Mouse (Mus musculus) olfactory bulb, adult 2 months (tissue): Measurements from ENCODE around the gene Lrmda.

Experiments used
- CTCF ChIP-seq: fragments of 200-500 bp; IDR thresholded peaks from 2 replicates; pipeline ENCODE4 v1.5.1; 2012; ENCODE audit warnings: low read depth, mild to moderate bottlenecking, low read length, moderate library complexity; ENCODE audit not compliant: insufficient read depth
- POLR2A ChIP-seq: fragments of 200-500 bp; IDR thresholded peaks from 2 replicates; pipeline ENCODE4 v1.6.1; 2012; ENCODE audit warnings: mild to moderate bottlenecking, low read depth, low read length, moderate library complexity; ENCODE audit not compliant: insufficient read depth

DNA sequence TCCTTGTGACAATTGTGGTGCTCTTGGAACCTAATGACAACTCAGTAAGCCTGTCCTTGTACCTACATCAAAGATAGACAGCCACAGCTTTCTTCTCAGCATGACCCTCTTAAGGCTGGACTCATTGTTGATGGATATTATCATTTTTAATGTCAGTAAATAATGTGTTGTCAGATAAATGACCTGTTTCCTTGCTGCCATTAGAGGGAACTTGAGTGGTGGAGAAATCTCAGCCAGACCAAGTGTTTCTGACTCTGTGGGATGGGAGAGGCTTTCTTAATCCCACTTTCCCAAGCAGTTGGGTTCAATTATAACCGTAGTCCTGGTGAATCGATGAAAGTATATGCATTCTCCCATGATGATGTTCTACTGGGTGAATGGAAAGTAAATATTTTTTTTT, 668.9 kb downstream of the Lrmda start:
- TF ChIP-seq POLR2A = no peak
- no peak for TF ChIP-seq CTCF
